Mouse (Mus musculus) adrenal gland, postnatal 25 days (tissue): ENCODE measurements at regions not wholly inside any gene's neighbourhood (a gene's known extent, or its start where the extent isn't known, plus 50 kb on each side); places are given as distances from the start of the nearest gene placed in this dataset.

ENCODE experiments used
- DNase-seq: peaks from one replicate; pipeline ENCODE4 v3.0.0; 2021; ENCODE audit warnings: mixed read lengths

- no peak for DNase-seq
Observed at GRCm38 (mm10) chr10:126634731-126635130, 266.4 kb downstream of the Atp23 start.

- no peak for DNase-seq
Observed at GRCm38 (mm10) chr10:126628057-126628456, 273.1 kb downstream of the Atp23 start.

GRCm38 (mm10) chr10:126625466-126625865 is 275.7 kb downstream of the Atp23 start:
- peak; percentile 16 for DNase-seq

GRCm38 (mm10) chr10:126620802-126621201 is 280.4 kb downstream of the Atp23 start:
- DNase-seq = no peak

- no peak for DNase-seq
Observed at GRCm38 (mm10) chr10:126619970-126620369, 281.2 kb downstream of the Atp23 start.

- DNase-seq = no peak
Observed at GRCm38 (mm10) chr10:126612226-126612625, 288.9 kb downstream of the Atp23 start.

GRCm38 (mm10) chr10:126610506-126610905 is 290.6 kb downstream of the Atp23 start:
- no peak for DNase-seq

GRCm38 (mm10) chr10:126599686-126600085 is 301.5 kb downstream of the Atp23 start:
- DNase-seq = no peak

- DNase-seq = no peak
Observed at GRCm38 (mm10) chr10:126568155-126568554, 333.0 kb downstream of the Atp23 start.

GRCm38 (mm10) chr10:126565326-126565725 is 335.8 kb downstream of the Atp23 start:
- no peak for DNase-seq

- no peak for DNase-seq
Observed at GRCm38 (mm10) chr10:126555080-126555479, 346.1 kb downstream of the Atp23 start.

- no peak for DNase-seq
Observed at GRCm38 (mm10) chr10:126531950-126532349, 369.2 kb downstream of the Atp23 start.

- DNase-seq = no peak
Observed at GRCm38 (mm10) chr10:126531368-126531767, 369.8 kb downstream of the Atp23 start.

GRCm38 (mm10) chr10:126528801-126529200 is 372.4 kb downstream of the Atp23 start:
- DNase-seq = no peak

- no peak for DNase-seq
Observed at GRCm38 (mm10) chr10:126526186-126526585, 375.0 kb downstream of the Atp23 start.

- no peak for DNase-seq
Observed at GRCm38 (mm10) chr10:126521836-126522815, 379.0 kb downstream of the Atp23 start.

GRCm38 (mm10) chr10:126520973-126521372 is 380.2 kb downstream of the Atp23 start:
- DNase-seq = peak; percentile 2

- DNase-seq = no peak
Observed at GRCm38 (mm10) chr10:126513185-126513584, 388.0 kb downstream of the Atp23 start.

GRCm38 (mm10) chr10:126511511-126511910 is 389.6 kb downstream of the Atp23 start:
- DNase-seq = peak; percentile 92

GRCm38 (mm10) chr10:126505988-126506387 is 395.2 kb downstream of the Atp23 start:
- DNase-seq = no peak

- no peak for DNase-seq
Observed at GRCm38 (mm10) chr10:126502013-126502688, 399.0 kb downstream of the Atp23 start.

GRCm38 (mm10) chr10:126498726-126499125 is 402.4 kb downstream of the Atp23 start:
- DNase-seq = no peak

GRCm38 (mm10) chr10:126493734-126494133 is 407.4 kb downstream of the Atp23 start:
- DNase-seq = no peak
